Mouse (Mus musculus): ENCODE data around the gene Rnf123. TPM values are rescaled to one million over a fixed set of nuclear protein-coding genes. Genes with fewer than 3 reads are reported as not detected.
"Not testable (repeated sequence)": the region's sequence is repeated elsewhere in the genome, so short reads cannot be mapped to it uniquely, and the experiment has no call there.

Rnf123 gene
- polyA plus RNA-seq, 1 experiment from 2014 or later = 49.0 TPM

- Histone ChIP-seq H3K36me3 (peaks cover 43% of the 10 kb centered on the region), H3K9me3 (no peaks in the 10 kb centered on the region), H3K4me3 (peak overlapping the region; percentile 75), H3K4me1 (peaks cover 24% of the 10 kb centered on the region), H3K27me3 (no peaks in the 10 kb centered on the region), H3K4me2 (replicated peaks) (peak overlapping the region; percentile 91), H3K9ac (replicated peaks) (peak overlapping the region; percentile 62; the same call in 1 of the 2 replicates), H3K27ac (replicated peaks) (peak overlapping the region; percentile 59)
- WGBS = 45% methylated on average over 17 of the region's 17 CpGs
- no peak for ATAC-seq (replicated peaks)
Measured at GRCm38 (mm10) chr9:108047601-108048565, 35.3 kb downstream of the Rnf123 start.

- no peak for ATAC-seq (replicated peaks)
- Histone ChIP-seq H3K27ac (replicated peaks) (no peak overlapping the region), H3K27me3 (no peaks in the 10 kb centered on the region), H3K4me3 (no peak overlapping the region), H3K4me2 (replicated peaks) (no peak overlapping the region), H3K36me3 (peaks cover 53% of the 10 kb centered on the region), H3K9ac (replicated peaks) (no peak overlapping the region), H3K9me3 (no peaks in the 10 kb centered on the region), H3K4me1 (peaks cover 18% of the 10 kb centered on the region)
- 86% methylated on average over 4 of the region's 4 CpGs for WGBS
Measured at GRCm38 (mm10) chr9:108046582-108046981, 36.6 kb downstream of the Rnf123 start.

GRCm38 (mm10) chr9:108044751-108045492 lies 38.2 kb downstream of the Rnf123 start:
- WGBS = 98% methylated on average over 8 of the region's 8 CpGs
- ATAC-seq (replicated peaks) = no peak
- H3K27me3 ChIP-seq = no peaks in the 10 kb centered on the region
- no peak overlapping the region for H3K27ac ChIP-seq (replicated peaks)
- no peaks in the 10 kb centered on the region for H3K9me3 ChIP-seq
- peaks cover 60% of the 10 kb centered on the region for H3K36me3 ChIP-seq
- no peak overlapping the region for H3K4me2 ChIP-seq (replicated peaks)
- H3K4me1 ChIP-seq = peaks cover 16% of the 10 kb centered on the region
- no peak overlapping the region for H3K9ac ChIP-seq (replicated peaks)
- H3K4me3 ChIP-seq = no peak overlapping the region

GRCm38 (mm10) chr9:108035331-108036156 lies 47.6 kb downstream of the Rnf123 start:
- no peaks in the 10 kb centered on the region for H3K27me3 ChIP-seq
- H3K36me3 ChIP-seq = peaks cover 49% of the 10 kb centered on the region
- no peak overlapping the region for H3K4me2 ChIP-seq (replicated peaks)
- no peaks in the 10 kb centered on the region for H3K9me3 ChIP-seq
- no peak overlapping the region for H3K27ac ChIP-seq (replicated peaks)
- no peaks in the 10 kb centered on the region for H3K4me1 ChIP-seq
- no peak overlapping the region for H3K4me3 ChIP-seq
- no peak for ATAC-seq (replicated peaks)
- H3K9ac ChIP-seq (replicated peaks) = no peak overlapping the region
- WGBS = 95% methylated on average over 2 of the region's 2 CpGs

GRCm38 (mm10) chr9:108032126-108032525 lies 51.0 kb downstream of the Rnf123 start:
- Histone ChIP-seq H3K4me3 (no peak overlapping the region), H3K9ac (replicated peaks) (no peak overlapping the region), H3K27ac (replicated peaks) (no peak overlapping the region), H3K4me2 (replicated peaks) (no peak overlapping the region), H3K27me3 (no peaks in the 10 kb centered on the region), H3K4me1 (no peaks in the 10 kb centered on the region), H3K36me3 (peaks cover 53% of the 10 kb centered on the region), H3K9me3 (no peaks in the 10 kb centered on the region)
- WGBS = 90% methylated on average over 5 of the region's 5 CpGs
- ATAC-seq (replicated peaks) = no peak

- Histone ChIP-seq H3K9ac (replicated peaks) (no peak overlapping the region), H3K4me2 (replicated peaks) (no peak overlapping the region), H3K9me3 (no peaks in the 10 kb centered on the region), H3K27ac (replicated peaks) (no peak overlapping the region), H3K27me3 (no peaks in the 10 kb centered on the region), H3K4me3 (no peak overlapping the region), H3K4me1 (no peaks in the 10 kb centered on the region), H3K36me3 (peaks cover 58% of the 10 kb centered on the region)
- 97% methylated on average over 3 of the region's 3 CpGs for WGBS
- ATAC-seq (replicated peaks) = no peak
Measured at GRCm38 (mm10) chr9:108027867-108028266, 55.3 kb downstream of the Rnf123 start.

GRCm38 (mm10) chr9:108026584-108026983 lies 56.6 kb downstream of the Rnf123 start:
- ATAC-seq (replicated peaks) = no peak
- WGBS = 93% methylated on average over 3 of the region's 3 CpGs

GRCm38 (mm10) chr9:108023216-108023615 lies 59.9 kb downstream of the Rnf123 start:
- Histone ChIP-seq H3K4me3 (no peak overlapping the region), H3K27ac (replicated peaks) (no peak overlapping the region), H3K4me2 (replicated peaks) (no peak overlapping the region), H3K4me1 (0 out of 2 replicates have a peak, but pooled peaks cover 3% of the 10 kb centered on the region), H3K36me3 (peaks cover 38% of the 10 kb centered on the region), H3K9me3 (no peaks in the 10 kb centered on the region), H3K27me3 (no peaks in the 10 kb centered on the region), H3K9ac (replicated peaks) (no peak overlapping the region)
- ATAC-seq (replicated peaks) = no peak
- WGBS = 89% methylated on average over 3 of the region's 3 CpGs

More at GRCm38 (mm10) chr9:108026584-108026983, 56.6 kb downstream of the Rnf123 start:
- Histone ChIP-seq H3K9me3 (no peaks in the 10 kb centered on the region), H3K36me3 (peaks cover 50% of the 10 kb centered on the region), H3K27me3 (no peaks in the 10 kb centered on the region), H3K4me1 (no peaks in the 10 kb centered on the region), H3K9ac (replicated peaks) (no peak overlapping the region), H3K4me3 (no peak overlapping the region), H3K27ac (replicated peaks) (no peak overlapping the region), H3K4me2 (replicated peaks) (no peak overlapping the region)

GRCm38 (mm10) chr9:108020741-108021140 lies 62.4 kb downstream of the Rnf123 start:
- no peak overlapping the region for H3K4me2 ChIP-seq (replicated peaks)
- ATAC-seq (replicated peaks) = no peak
- 92% methylated on average over 1 of the region's 1 CpGs for WGBS
- H3K27ac ChIP-seq (replicated peaks) = no peak overlapping the region
- H3K9me3 ChIP-seq = no peaks in the 10 kb centered on the region
- H3K27me3 ChIP-seq = no peaks in the 10 kb centered on the region
- 0 out of 2 replicates have a peak, but pooled peaks cover 3% of the 10 kb centered on the region for H3K4me1 ChIP-seq
- no peak overlapping the region for H3K4me3 ChIP-seq
- H3K36me3 ChIP-seq = peaks cover 17% of the 10 kb centered on the region
- H3K9ac ChIP-seq (replicated peaks) = no peak overlapping the region

GRCm38 (mm10) chr9:108017127-108017526 lies 66.0 kb downstream of the Rnf123 start:
- ATAC-seq (replicated peaks) = no peak
- H3K27me3 ChIP-seq = no peaks in the 10 kb centered on the region
- H3K36me3 ChIP-seq = no peaks in the 10 kb centered on the region; the same call in 1 of the 2 replicates
- 82% methylated on average over 3 of the region's 3 CpGs for WGBS
- H3K9ac ChIP-seq (replicated peaks) = no peak overlapping the region
- 0 out of 2 replicates have a peak, but pooled peaks cover 3% of the 10 kb centered on the region for H3K4me1 ChIP-seq
- H3K4me3 ChIP-seq = no peak overlapping the region
- H3K27ac ChIP-seq (replicated peaks) = no peak overlapping the region
- H3K9me3 ChIP-seq = no peaks in the 10 kb centered on the region
- no peak overlapping the region for H3K4me2 ChIP-seq (replicated peaks)

- not testable (repeated sequence) for H3K27ac ChIP-seq (replicated peaks); H3K4me2 ChIP-seq (replicated peaks); H3K36me3 ChIP-seq; H3K4me1 ChIP-seq; H3K9me3 ChIP-seq; ATAC-seq (replicated peaks); H3K9ac ChIP-seq (replicated peaks); H3K27me3 ChIP-seq; H3K4me3 ChIP-seq
- 94% methylated on average over 2 of the region's 2 CpGs for WGBS
Measured at GRCm38 (mm10) chr9:108013577-108013976, 69.6 kb downstream of the Rnf123 start.

All from forebrain, embryonic 15.5 days (tissue).